Mouse (Mus musculus) lung, embryonic 14.5 days (tissue): ENCODE data around the gene Abhd13. TPM values are rescaled to one million over a fixed set of nuclear protein-coding genes. Genes with fewer than 3 reads are reported as not detected.
A peak's percentile ranks its signal among the peaks of the same experiment; 100 is the strongest.

ENCODE experiments used
- ATAC-seq: fragments of 200-750 bp; cut with Nextera tagmentation; 2 replicates; pipeline ENCODE4 v1.8.0; 2017; ENCODE audit warnings: mild to moderate bottlenecking, moderate TSS enrichment, moderate library complexity; ENCODE audit not compliant: insufficient read depth
- DNase-seq: peaks from one replicate; pipeline ENCODE4 v3.0.0-alpha.2; 2015
- H3K27ac ChIP-seq: fragments of 300-500 bp; sonication (generic); 2 replicates; pipeline ENCODE4 v1.5.1; 2014; ENCODE audit warnings: low read depth, mild to moderate bottlenecking, moderate library complexity
- H3K27me3 ChIP-seq: fragments of 300-500 bp; sonication (generic); 2 replicates; pipeline ENCODE4 v1.6.1; 2014; ENCODE audit warnings: low read length, control low read depth; ENCODE audit not compliant: insufficient read depth
- H3K36me3 ChIP-seq: fragments of 300-500 bp; sonication (generic); 2 replicates; pipeline ENCODE4 v1.6.1; 2014; ENCODE audit warnings: control low read depth; ENCODE audit not compliant: insufficient read depth
- H3K4me1 ChIP-seq: fragments of 300-500 bp; sonication (generic); 2 replicates; pipeline ENCODE4 v1.6.1; 2014; ENCODE audit warnings: antibody characterized with exemption, control low read depth; ENCODE audit not compliant: insufficient read depth
- H3K4me2 ChIP-seq: fragments of 300-500 bp; sonication (generic); 2 replicates; pipeline ENCODE4 v1.6.1; 2014; ENCODE audit warnings: mild to moderate bottlenecking
- H3K4me3 ChIP-seq: fragments of 300-500 bp; sonication (generic); 2 replicates; pipeline ENCODE4 v1.5.1; 2014; ENCODE audit warnings: low read depth, low read length
- H3K9ac ChIP-seq: fragments of 300-500 bp; sonication (generic); 2 replicates; pipeline ENCODE4 v1.6.1; 2014
- H3K9me3 ChIP-seq: fragments of 300-500 bp; sonication (generic); 2 replicates; pipeline ENCODE4 v1.6.1; 2016; ENCODE audit warnings: low read depth, low read length, control low read depth
- CTCF ChIP-seq: IDR thresholded peaks from 2 replicates; pipeline ENCODE4 v1.5.1; 2016; ENCODE audit warnings: antibody characterized with exemption, low read depth
- WGBS: fragments of 180-500 bp; shearing (Covaris S2); extraction: QIAGEN DNeasy Blood & Tissue Kit; methylation state at CpG from one replicate; pipeline ENCODE4 v1.1.7; 2014; 5-methylcytosine and 5-hydroxymethylcytosine counted together
- polyA plus RNA-seq: library from polyadenylated mRNA; unstranded; fragments of >200 nt; fragmentation: Nextera tagmentation; extraction: Ambion mirVana; gene quantifications from 2 replicates; pipeline ENCODE4 v1.2.1, GENCODE M21; 2014

Abhd13 gene
- polyA plus RNA-seq, 1 experiment from 2014 or later, result 20.6 TPM

DNA sequence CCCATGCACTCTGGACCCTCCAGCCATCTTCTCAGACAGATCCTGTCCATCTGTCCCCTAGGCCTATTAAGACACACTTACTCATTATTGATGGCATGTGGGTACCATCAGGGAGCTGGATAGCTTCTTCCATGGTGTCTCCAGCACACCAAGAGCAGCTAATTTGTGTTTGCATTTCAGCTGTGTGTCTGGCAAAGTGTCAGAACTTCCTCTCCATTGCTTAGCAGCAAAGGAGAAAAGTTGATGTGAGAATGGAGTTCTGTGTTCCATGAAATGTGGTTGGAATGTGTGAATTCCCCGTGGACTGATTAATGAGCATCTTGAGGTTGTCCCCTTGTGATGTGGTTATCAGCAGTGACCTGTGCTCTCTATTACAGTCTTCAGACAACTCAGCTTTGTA is 2.2 kb downstream of the Abhd13 start:
- no peak for TF ChIP-seq CTCF

DNA sequence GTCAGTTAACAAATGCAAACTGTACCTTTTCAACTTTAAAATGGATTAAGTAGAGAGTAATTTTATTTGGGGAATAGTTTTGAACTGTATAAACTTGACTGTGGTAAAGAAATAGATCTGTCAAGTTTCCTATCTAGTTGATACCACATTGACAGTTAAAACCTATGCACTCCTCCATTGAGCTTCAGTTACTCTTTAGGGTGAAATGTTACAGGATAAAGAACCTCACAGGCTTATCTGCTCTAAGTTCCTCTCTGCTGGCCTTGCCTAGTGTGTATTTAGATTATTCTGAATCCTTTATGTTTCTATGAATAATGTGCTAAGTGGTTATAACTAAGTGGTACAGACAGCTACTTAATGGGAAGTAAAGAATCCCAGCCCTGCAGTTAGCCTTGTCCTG is 2.7 kb downstream of the Abhd13 start:
- Histone ChIP-seq H3K9me3 (no peaks in the 10 kb centered on the region), H3K9ac (no peak overlapping the region), H3K36me3 (peaks cover 8% of the 10 kb centered on the region; the same call in 1 of the 2 replicates), H3K4me3 (no peak overlapping the region), H3K27ac (no peak overlapping the region), H3K4me2 (no peak overlapping the region), H3K27me3 (no peaks in the 10 kb centered on the region), H3K4me1 (peaks cover 9% of the 10 kb centered on the region)
- no peak for ATAC-seq
- TF ChIP-seq CTCF, result no peak
- no peak for DNase-seq

More for the DNA sequence above, 2.2 kb downstream of the Abhd13 start:
- H3K27ac ChIP-seq, result no peak overlapping the region
- DNase-seq, result no peak
- WGBS, result 32% methylated on average over 1 of the region's 1 CpGs
- no peak overlapping the region for H3K4me3 ChIP-seq
- ATAC-seq, result no peak
- H3K4me2 ChIP-seq, result no peak overlapping the region; the same call in 1 of the 2 replicates
- H3K9me3 ChIP-seq, result no peaks in the 10 kb centered on the region
- peaks cover 9% of the 10 kb centered on the region for H3K4me1 ChIP-seq
- peaks cover 8% of the 10 kb centered on the region; the same call in 1 of the 2 replicates for H3K36me3 ChIP-seq
- H3K9ac ChIP-seq, result no peak overlapping the region
- no peaks in the 10 kb centered on the region for H3K27me3 ChIP-seq

DNA sequence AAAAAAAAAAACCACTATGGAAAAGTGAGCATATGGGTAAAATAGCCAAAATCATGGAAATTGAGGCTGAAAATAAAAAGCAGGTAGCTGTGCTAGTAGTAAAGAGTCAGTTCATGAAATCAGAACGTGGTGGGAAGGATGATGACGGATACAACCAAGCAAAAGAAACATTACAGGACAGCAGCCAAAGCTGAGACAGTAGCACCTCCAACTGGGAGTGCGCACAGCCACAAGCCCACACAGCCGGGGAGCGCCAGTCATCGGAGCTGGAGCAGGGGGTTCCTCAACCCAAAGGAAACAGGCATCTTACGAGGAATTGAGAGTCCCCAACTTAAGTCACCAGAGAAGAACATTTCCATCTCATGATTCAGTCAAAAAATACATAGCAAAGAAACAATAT is 26.6 kb downstream of the Abhd13 start:
- no peak overlapping the region for H3K4me3 ChIP-seq
- no peak for TF ChIP-seq CTCF
- H3K4me2 ChIP-seq, result no peak overlapping the region
- no peak overlapping the region for H3K27ac ChIP-seq
- H3K27me3 ChIP-seq, result no peaks in the 10 kb centered on the region
- no peak for ATAC-seq
- H3K4me1 ChIP-seq, result 0 out of 2 replicates have a peak, but pooled peaks cover 7% of the 10 kb centered on the region
- no peaks in the 10 kb centered on the region for H3K36me3 ChIP-seq
- 84% methylated on average over 7 of the region's 7 CpGs for WGBS
- H3K9ac ChIP-seq, result no peak overlapping the region
- no peaks in the 10 kb centered on the region for H3K9me3 ChIP-seq
- no peak for DNase-seq

DNA sequence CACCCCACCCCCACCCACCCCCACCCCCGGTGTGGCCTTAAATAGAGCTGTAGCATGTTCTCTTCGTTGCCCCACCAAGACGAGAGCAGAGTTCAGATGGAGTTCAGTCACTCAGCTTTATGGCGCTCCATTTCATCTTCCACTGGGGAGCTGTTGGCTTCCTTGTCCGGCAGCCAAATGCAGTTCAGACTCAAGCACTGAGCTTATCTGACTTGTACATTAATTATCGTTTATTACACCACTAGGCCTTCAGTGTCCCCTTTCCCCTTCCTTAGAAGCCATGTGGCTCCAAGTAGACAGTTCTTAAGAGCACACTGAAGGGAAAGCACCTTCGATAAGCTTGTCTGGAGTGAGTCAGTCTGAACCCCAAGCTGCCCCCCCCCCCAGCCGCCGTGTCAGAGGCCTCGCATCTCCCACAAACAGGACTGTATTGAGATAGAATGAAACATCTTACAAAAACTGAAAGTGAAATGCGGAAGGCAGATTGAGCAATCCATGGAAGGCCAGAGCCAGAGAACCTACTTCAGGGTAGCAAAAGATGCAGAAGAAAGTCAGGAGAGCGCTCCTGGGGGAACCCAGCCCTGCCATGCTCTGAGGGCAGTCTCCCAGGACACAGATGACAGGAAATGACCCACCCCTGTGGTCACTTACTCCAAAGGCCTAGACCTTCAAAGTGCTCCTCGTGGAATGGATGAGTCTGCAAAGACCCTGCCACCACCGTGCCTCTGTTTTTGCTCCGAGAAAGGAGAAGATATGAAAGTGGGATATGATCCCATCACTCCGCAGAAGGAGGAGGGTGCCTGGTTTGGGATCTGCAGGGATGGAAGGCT is 28.9 kb downstream of the Abhd13 start, which contains the start of gene Tnfsf13b:
Gene Tnfsf13b, plus strand, starts transcription at position 312 of the 830 bp plus-strand sequence.
- H3K9me3 ChIP-seq, result no peaks in the 10 kb centered on the region
- H3K27ac ChIP-seq, result peak within 1 kb of the TSS; percentile 73
- DNase-seq (peak; percentile 83), ATAC-seq (peak; percentile 91)
- H3K36me3 ChIP-seq, result no peaks in the 10 kb centered on the region
- TF ChIP-seq CTCF, result no peak
- H3K27me3 ChIP-seq, result no peaks in the 10 kb centered on the region
- 31% methylated on average over 16 of the region's 16 CpGs for WGBS
- H3K9ac ChIP-seq, result peak within 1 kb of the TSS; percentile 46
- 0 out of 2 replicates have a peak, but pooled peaks cover 7% of the 10 kb centered on the region for H3K4me1 ChIP-seq
- H3K4me2 ChIP-seq, result peak within 1 kb of the TSS; percentile 87
- peak within 1 kb of the TSS; percentile 39 for H3K4me3 ChIP-seq

DNA sequence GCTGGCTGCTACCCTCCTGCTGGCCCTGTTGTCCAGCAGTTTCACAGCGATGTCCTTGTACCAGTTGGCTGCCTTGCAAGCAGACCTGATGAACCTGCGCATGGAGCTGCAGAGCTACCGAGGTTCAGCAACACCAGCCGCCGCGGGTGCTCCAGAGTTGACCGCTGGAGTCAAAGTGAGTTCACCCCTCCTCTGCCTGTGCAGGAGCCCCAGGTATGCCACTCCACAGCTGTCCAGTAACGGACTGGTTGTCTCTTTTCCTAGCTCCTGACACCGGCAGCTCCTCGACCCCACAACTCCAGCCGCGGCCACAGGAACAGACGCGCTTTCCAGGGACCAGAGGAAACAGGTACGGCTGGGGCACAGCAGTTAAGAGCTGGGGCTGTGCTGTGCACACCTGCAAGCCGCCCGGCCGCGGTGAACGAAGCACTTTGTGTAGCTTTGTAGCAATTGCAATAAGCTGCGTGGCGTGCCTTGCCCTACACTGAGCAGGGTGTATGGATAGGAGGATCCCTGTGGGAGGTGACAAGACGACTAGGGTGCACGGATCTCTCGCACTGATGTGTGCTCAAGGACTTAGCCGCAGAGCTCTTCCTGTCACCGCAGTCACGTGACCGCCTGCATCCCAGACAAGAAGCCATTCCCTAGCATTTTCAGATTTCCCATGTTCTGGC is 29.6 kb downstream of the Abhd13 start:
- DNase-seq (peak; percentile 70), ATAC-seq (peak; percentile 43)
- TF ChIP-seq CTCF, result no peak
- Histone ChIP-seq H3K4me2 (peak overlapping the region; percentile 87), H3K9ac (peak overlapping the region; percentile 46), H3K27ac (peak overlapping the region; percentile 73), H3K27me3 (no peaks in the 10 kb centered on the region), H3K36me3 (no peaks in the 10 kb centered on the region), H3K9me3 (no peaks in the 10 kb centered on the region), H3K4me1 (0 out of 2 replicates have a peak, but pooled peaks cover 7% of the 10 kb centered on the region), H3K4me3 (peak overlapping the region; percentile 39)
- WGBS, result 5% methylated on average over 29 of the region's 29 CpGs

DNA sequence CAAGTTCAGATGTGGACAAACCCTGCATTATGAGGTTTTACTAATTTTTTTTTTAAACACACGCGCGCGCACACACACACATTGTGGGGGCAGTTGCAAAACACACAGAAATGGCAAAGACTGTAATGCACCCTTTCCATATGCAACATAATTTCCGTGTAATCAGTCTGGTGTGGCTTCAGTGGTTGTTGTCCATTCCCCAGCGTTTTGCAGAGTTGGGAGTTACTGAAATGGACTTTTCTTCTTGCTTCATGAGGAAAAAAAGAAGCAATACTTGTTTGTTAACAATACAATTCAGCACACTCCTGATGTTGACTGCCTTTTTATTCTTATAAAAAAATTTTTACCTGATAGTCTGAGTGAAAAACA is 30.1 kb downstream of the Abhd13 start:
- ATAC-seq, result no peak
- Histone ChIP-seq H3K9me3 (no peaks in the 10 kb centered on the region), H3K27ac (no peak overlapping the region), H3K4me3 (peak overlapping the region; percentile 39), H3K4me2 (peak overlapping the region; percentile 87), H3K27me3 (no peaks in the 10 kb centered on the region), H3K4me1 (0 out of 2 replicates have a peak, but pooled peaks cover 7% of the 10 kb centered on the region), H3K36me3 (no peaks in the 10 kb centered on the region), H3K9ac (no peak overlapping the region)
- TF ChIP-seq CTCF, result no peak
- no peak for DNase-seq
- WGBS, result 32% methylated on average over 6 of the region's 6 CpGs

DNA sequence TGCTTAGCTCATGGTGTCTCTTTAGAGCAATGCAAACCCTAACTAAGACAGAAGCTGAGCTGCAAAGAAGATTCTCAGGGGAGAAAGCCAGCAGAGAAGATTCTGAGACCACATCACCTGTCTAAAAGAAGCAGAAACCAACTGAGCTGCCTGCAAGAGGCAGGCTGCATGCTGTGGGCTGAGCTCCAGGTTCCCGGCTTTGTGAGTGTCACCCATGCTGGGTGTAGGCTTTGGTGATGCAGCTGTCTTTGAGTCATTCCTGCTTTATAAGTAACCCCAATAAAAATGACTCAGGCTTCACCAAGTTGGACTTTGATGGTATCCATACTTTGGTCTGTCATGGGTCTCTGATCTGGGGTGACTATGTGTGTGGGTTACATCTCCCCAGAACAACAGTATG is 38.7 kb downstream of the Abhd13 start:
- H3K27ac ChIP-seq, result no peak overlapping the region
- no peak overlapping the region for H3K4me3 ChIP-seq
- TF ChIP-seq CTCF, result no peak
- H3K4me1 ChIP-seq, result no peaks in the 10 kb centered on the region
- H3K4me2 ChIP-seq, result no peak overlapping the region
- no peak for DNase-seq
- ATAC-seq, result no peak
- no peaks in the 10 kb centered on the region for H3K36me3 ChIP-seq
- H3K27me3 ChIP-seq, result no peaks in the 10 kb centered on the region
- no peak overlapping the region for H3K9ac ChIP-seq
- H3K9me3 ChIP-seq, result no peaks in the 10 kb centered on the region
- 64% methylated on average over 1 of the region's 1 CpGs for WGBS
